Mouse (Mus musculus): Measurements from ENCODE around the gene Ern1.

Gene Ern1

GRCm38 (mm10) chr11:106344910-106345309, 142.7 kb downstream of the Ern1 start:
- no peak for DNase-seq (ENCODE audit: low read depth, low spot score)

All from R1 (cell line).